Mouse (Mus musculus): ENCODE results near the gene Sohlh1. TPM values are rescaled to one million over a fixed set of nuclear protein-coding genes. Genes with fewer than 3 reads are reported as not detected.

Gene Sohlh1
- polyA plus RNA-seq, 2 experiments = 0.14 to 0.18 TPM

GRCm38 (mm10) chr2:25859891-25860290 is 12.8 kb upstream of the Sohlh1 start:
- no peaks in the 10 kb centered on the region for H3K36me3 ChIP-seq (ENCODE audit: control insufficient read depth, insufficient read depth, low read length)
- TF ChIP-seq POLR2A (IDR thresholded peaks at IDR 0.05; ENCODE audit: borderline replicate concordance, extremely low read depth, insufficient read depth, insufficient read length) = no peak
- H3K9me3 ChIP-seq (ENCODE audit: control insufficient read depth, low read length) = no peaks in the 10 kb centered on the region
- no peak for ATAC-seq (ENCODE audit: low FRiP score, low read depth)
- H3K9ac ChIP-seq (ENCODE audit: low read depth, low read length, severe bottlenecking) = no peak overlapping the region
- H3K4me3 ChIP-seq (replicated peaks; ENCODE audit: low read length) = no peak overlapping the region
- peaks cover 20% of the 10 kb centered on the region for H3K27me3 ChIP-seq (ENCODE audit: control insufficient read depth, insufficient read depth, low read length)
- H3K4me2 ChIP-seq (replicated peaks; ENCODE audit: low read depth, low read length, severe bottlenecking) = no peak overlapping the region
- H3K4me1 ChIP-seq (ENCODE audit: control insufficient read depth, insufficient read depth, low read length) = peaks cover 3% of the 10 kb centered on the region; the same call in 1 of the 2 replicates
- 65% methylated on average over 3 of the region's 3 CpGs for WGBS
- no peak overlapping the region for H3K27ac ChIP-seq (replicated peaks; ENCODE audit: low read depth, low read length)
- DNase-seq (ENCODE audit: low spot score) = no peak

- Histone ChIP-seq H3K27me3 (ENCODE audit: control insufficient read depth, insufficient read depth, low read length) (no peaks in the 10 kb centered on the region), H3K27ac (replicated peaks; ENCODE audit: low read depth, low read length) (no peak overlapping the region), H3K4me1 (ENCODE audit: control insufficient read depth, insufficient read depth, low read length) (no peaks in the 10 kb centered on the region), H3K36me3 (ENCODE audit: control insufficient read depth, insufficient read depth, low read length) (no peaks in the 10 kb centered on the region), H3K9ac (ENCODE audit: low read depth, low read length, severe bottlenecking) (no peak overlapping the region), H3K4me2 (replicated peaks; ENCODE audit: low read depth, low read length, severe bottlenecking) (no peak overlapping the region), H3K9me3 (ENCODE audit: control insufficient read depth, low read length) (no peaks in the 10 kb centered on the region), H3K4me3 (replicated peaks; ENCODE audit: low read length) (no peak overlapping the region)
- no peak for DNase-seq (ENCODE audit: low spot score)
- WGBS = 80% methylated on average over 5 of the region's 5 CpGs
- TF ChIP-seq POLR2A (IDR thresholded peaks at IDR 0.05; ENCODE audit: borderline replicate concordance, extremely low read depth, insufficient read depth, insufficient read length) = no peak
- no peak for ATAC-seq (ENCODE audit: low FRiP score, low read depth)
These were observed 7.0 kb upstream of the Sohlh1 start for GRCm38 (mm10) chr2:25853998-25854397.

GRCm38 (mm10) chr2:25852626-25853025 is 5.6 kb upstream of the Sohlh1 start:
- no peak for DNase-seq (ENCODE audit: low spot score)
- no peak for ATAC-seq (ENCODE audit: low FRiP score, low read depth)
- whole genome bisulfite sequencing = 24% methylated on average over 3 of the region's 3 CpGs
- no peak overlapping the region for H3K4me2 ChIP-seq (replicated peaks; ENCODE audit: low read depth, low read length, severe bottlenecking)
- TF ChIP-seq POLR2A (IDR thresholded peaks at IDR 0.05; ENCODE audit: borderline replicate concordance, extremely low read depth, insufficient read depth, insufficient read length) = no peak
- no peak overlapping the region for H3K4me3 ChIP-seq (replicated peaks; ENCODE audit: low read length)
- no peaks in the 10 kb centered on the region for H3K4me1 ChIP-seq (ENCODE audit: control insufficient read depth, insufficient read depth, low read length)
- H3K9me3 ChIP-seq (ENCODE audit: control insufficient read depth, low read length) = no peaks in the 10 kb centered on the region
- H3K27me3 ChIP-seq (ENCODE audit: control insufficient read depth, insufficient read depth, low read length) = no peaks in the 10 kb centered on the region
- H3K9ac ChIP-seq (ENCODE audit: low read depth, low read length, severe bottlenecking) = no peak overlapping the region
- no peak overlapping the region for H3K27ac ChIP-seq (replicated peaks; ENCODE audit: low read depth, low read length)
- H3K36me3 ChIP-seq (ENCODE audit: control insufficient read depth, insufficient read depth, low read length) = no peaks in the 10 kb centered on the region

GRCm38 (mm10) chr2:25850330-25850729 is 3.3 kb upstream of the Sohlh1 start:
- 15% methylated on average over 4 of the region's 4 CpGs for WGBS
- H3K36me3 ChIP-seq (ENCODE audit: control insufficient read depth, insufficient read depth, low read length) = no peaks in the 10 kb centered on the region
- H3K27me3 ChIP-seq (ENCODE audit: control insufficient read depth, insufficient read depth, low read length) = no peaks in the 10 kb centered on the region
- 0 out of 2 replicates have a peak, but pooled peaks cover 11% of the 10 kb centered on the region for H3K4me1 ChIP-seq (ENCODE audit: control insufficient read depth, insufficient read depth, low read length)
- H3K4me3 ChIP-seq (replicated peaks; ENCODE audit: low read length) = no peak overlapping the region
- H3K27ac ChIP-seq (replicated peaks; ENCODE audit: low read depth, low read length) = no peak overlapping the region
- H3K4me2 ChIP-seq (replicated peaks; ENCODE audit: low read depth, low read length, severe bottlenecking) = no peak overlapping the region
- DNase-seq (ENCODE audit: low spot score) (no peak), ATAC-seq (ENCODE audit: low FRiP score, low read depth) (no peak)
- no peak for TF ChIP-seq POLR2A (IDR thresholded peaks at IDR 0.05; ENCODE audit: borderline replicate concordance, extremely low read depth, insufficient read depth, insufficient read length)
- H3K9ac ChIP-seq (ENCODE audit: low read depth, low read length, severe bottlenecking) = no peak overlapping the region
- no peaks in the 10 kb centered on the region for H3K9me3 ChIP-seq (ENCODE audit: control insufficient read depth, low read length)

GRCm38 (mm10) chr2:25846516-25846915 is 532 bp downstream of the Sohlh1 start:
- Histone ChIP-seq H3K4me3 (replicated peaks; ENCODE audit: low read length) (no peak overlapping the region), H3K9ac (ENCODE audit: low read depth, low read length, severe bottlenecking) (no peak overlapping the region), H3K9me3 (ENCODE audit: control insufficient read depth, low read length) (no peaks in the 10 kb centered on the region), H3K27me3 (ENCODE audit: control insufficient read depth, insufficient read depth, low read length) (no peaks in the 10 kb centered on the region), H3K4me2 (replicated peaks; ENCODE audit: low read depth, low read length, severe bottlenecking) (no peak overlapping the region), H3K36me3 (ENCODE audit: control insufficient read depth, insufficient read depth, low read length) (no peaks in the 10 kb centered on the region), H3K27ac (replicated peaks; ENCODE audit: low read depth, low read length) (no peak overlapping the region), H3K4me1 (ENCODE audit: control insufficient read depth, insufficient read depth, low read length) (0 out of 2 replicates have a peak, but pooled peaks cover 11% of the 10 kb centered on the region)
- ATAC-seq (ENCODE audit: low FRiP score, low read depth) (no peak), DNase-seq (ENCODE audit: low spot score) (no peak)
- no peak for TF ChIP-seq POLR2A (IDR thresholded peaks at IDR 0.05; ENCODE audit: borderline replicate concordance, extremely low read depth, insufficient read depth, insufficient read length)
- 48% methylated on average over 8 of the region's 8 CpGs for WGBS

- WGBS = 83% methylated on average over 3 of the region's 3 CpGs
- H3K36me3 ChIP-seq (ENCODE audit: control insufficient read depth, insufficient read depth, low read length) = no peaks in the 10 kb centered on the region
- no peaks in the 10 kb centered on the region for H3K27me3 ChIP-seq (ENCODE audit: control insufficient read depth, insufficient read depth, low read length)
- no peak overlapping the region for H3K4me2 ChIP-seq (replicated peaks; ENCODE audit: low read depth, low read length, severe bottlenecking)
- no peak for TF ChIP-seq POLR2A (IDR thresholded peaks at IDR 0.05; ENCODE audit: borderline replicate concordance, extremely low read depth, insufficient read depth, insufficient read length)
- ATAC-seq (ENCODE audit: low FRiP score, low read depth) (no peak), DNase-seq (ENCODE audit: low spot score) (no peak)
- H3K9ac ChIP-seq (ENCODE audit: low read depth, low read length, severe bottlenecking) = no peak overlapping the region
- H3K4me1 ChIP-seq (ENCODE audit: control insufficient read depth, insufficient read depth, low read length) = 0 out of 2 replicates have a peak, but pooled peaks cover 11% of the 10 kb centered on the region
- H3K27ac ChIP-seq (replicated peaks; ENCODE audit: low read depth, low read length) = no peak overlapping the region
- no peak overlapping the region for H3K4me3 ChIP-seq (replicated peaks; ENCODE audit: low read length)
- no peaks in the 10 kb centered on the region for H3K9me3 ChIP-seq (ENCODE audit: control insufficient read depth, low read length)
These were observed 3.0 kb downstream of the Sohlh1 start for GRCm38 (mm10) chr2:25844097-25844496.

Measured in limb, embryonic 14.5 days (tissue).